Mouse (Mus musculus): ENCODE measurements around the gene Nme4. TPM values are rescaled to one million over a fixed set of nuclear protein-coding genes. Genes with fewer than 3 reads are reported as not detected.

The Nme4 gene
- polyA plus RNA-seq, 1 experiment from 2014 or later: 35.3 TPM

DNA sequence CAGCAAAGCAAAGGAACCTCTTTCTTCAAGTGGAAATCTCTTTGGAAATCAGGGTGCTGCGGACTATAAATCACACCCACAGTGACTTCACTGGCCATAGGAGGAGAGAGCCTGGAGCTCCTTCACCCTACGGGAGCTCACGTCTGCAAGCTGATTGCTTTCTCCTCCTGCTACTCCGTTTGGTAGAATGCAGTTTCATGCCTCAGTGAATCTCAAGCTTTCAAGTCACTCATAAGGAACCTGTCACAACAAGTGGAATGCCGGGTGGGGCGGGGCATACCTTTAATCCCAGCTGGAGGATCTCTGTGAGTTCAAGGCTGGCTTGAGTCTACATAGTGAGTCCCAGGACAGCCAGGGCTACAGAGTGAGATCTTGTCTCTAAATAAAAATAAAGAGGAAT is 40.2 kb downstream of the Nme4 start:
- H3K9me3 ChIP-seq (ENCODE audit: control insufficient read depth, low read length): no peaks in the 10 kb centered on the region
- no peak for ATAC-seq
- 0 out of 2 replicates have a peak, but pooled peaks cover 2% of the 10 kb centered on the region for H3K4me1 ChIP-seq (replicated peaks; ENCODE audit: control insufficient read depth, insufficient read depth, low read length)
- 40% methylated on average over 6 of the region's 6 CpGs for WGBS
- H3K36me3 ChIP-seq (ENCODE audit: control insufficient read depth, insufficient read depth): 0 out of 2 replicates have a peak, but pooled peaks cover 3% of the 10 kb centered on the region
- H3K4me3 ChIP-seq (replicated peaks; ENCODE audit: low read length): no peak overlapping the region
- no peak overlapping the region for H3K27ac ChIP-seq (ENCODE audit: low read length)
- no peak overlapping the region for H3K9ac ChIP-seq (replicated peaks; ENCODE audit: low read depth, low read length)
- no peak overlapping the region for H3K4me2 ChIP-seq (ENCODE audit: low read length)
- no peaks in the 10 kb centered on the region for H3K27me3 ChIP-seq (replicated peaks; ENCODE audit: control insufficient read depth, insufficient read depth, low read length)

DNA sequence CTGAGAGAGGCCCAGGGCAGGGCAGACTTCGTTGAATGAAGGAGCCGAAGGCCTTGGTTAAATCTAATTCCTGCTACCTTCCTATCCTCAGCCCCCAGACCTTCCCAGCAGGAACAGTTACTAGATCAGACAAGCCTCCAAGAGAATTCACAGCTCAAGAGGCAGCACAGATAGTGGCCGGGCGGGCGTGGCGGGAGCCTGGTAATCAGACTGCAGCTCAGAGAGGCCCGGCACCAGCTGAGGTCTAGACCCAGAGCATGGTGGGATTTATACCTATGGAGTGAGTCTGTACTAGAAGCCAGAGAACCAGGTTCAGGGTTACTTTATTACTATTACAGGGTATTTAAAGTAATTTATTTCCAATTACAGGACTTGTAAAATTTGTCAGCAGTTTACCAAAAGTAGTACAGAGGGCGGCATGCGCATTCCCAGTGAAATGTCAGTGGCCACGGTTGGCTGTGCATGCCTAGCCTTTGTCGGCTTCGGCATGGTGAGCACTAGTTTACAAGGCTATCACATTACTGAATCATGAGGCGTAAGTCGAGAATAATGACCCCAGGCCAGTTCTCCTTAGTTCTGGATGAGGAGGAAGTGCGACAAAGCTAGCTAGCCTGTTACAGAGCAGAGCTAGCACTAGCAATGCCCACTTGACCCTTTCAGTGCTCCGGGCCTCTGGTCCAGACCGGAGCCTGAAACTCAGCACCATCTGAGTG is 41.1 kb downstream of the Nme4 start:
- Histone ChIP-seq H3K4me1 (replicated peaks; ENCODE audit: control insufficient read depth, insufficient read depth, low read length) (no peaks in the 10 kb centered on the region), H3K36me3 (ENCODE audit: control insufficient read depth, insufficient read depth) (0 out of 2 replicates have a peak, but pooled peaks cover 3% of the 10 kb centered on the region), H3K27me3 (replicated peaks; ENCODE audit: control insufficient read depth, insufficient read depth, low read length) (no peaks in the 10 kb centered on the region), H3K4me2 (ENCODE audit: low read length) (no peak overlapping the region), H3K9me3 (ENCODE audit: control insufficient read depth, low read length) (no peaks in the 10 kb centered on the region), H3K27ac (ENCODE audit: low read length) (no peak overlapping the region), H3K9ac (replicated peaks; ENCODE audit: low read depth, low read length) (no peak overlapping the region), H3K4me3 (replicated peaks; ENCODE audit: low read length) (no peak overlapping the region)
- ATAC-seq: no peak
- 88% methylated on average over 17 of the region's 17 CpGs for WGBS

DNA sequence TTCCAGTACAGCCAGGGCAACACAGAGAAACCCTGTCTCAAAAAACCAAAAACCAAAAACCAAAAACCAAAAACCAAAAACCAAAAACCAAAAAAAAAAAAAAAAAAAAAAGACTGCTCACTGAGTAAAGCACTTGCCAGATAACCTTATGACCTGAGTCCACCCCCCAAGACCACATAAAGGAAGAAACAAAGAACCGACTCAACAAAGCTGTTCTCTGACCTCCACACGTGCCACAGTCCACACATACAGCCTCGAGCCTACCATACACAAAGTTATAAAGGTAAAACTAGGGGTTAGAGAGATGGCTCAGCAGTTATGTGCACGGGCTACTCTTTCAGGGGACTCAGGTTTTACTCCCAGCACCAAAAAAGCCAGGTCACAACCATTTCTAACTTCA is 42.7 kb downstream of the Nme4 start:
- WGBS: 88% methylated on average over 4 of the region's 4 CpGs
- ATAC-seq: no peak
- no peaks in the 10 kb centered on the region for H3K27me3 ChIP-seq (replicated peaks; ENCODE audit: control insufficient read depth, insufficient read depth, low read length)
- no peak overlapping the region for H3K4me2 ChIP-seq (ENCODE audit: low read length)
- H3K4me3 ChIP-seq (replicated peaks; ENCODE audit: low read length): no peak overlapping the region
- no peak overlapping the region for H3K9ac ChIP-seq (replicated peaks; ENCODE audit: low read depth, low read length)
- 0 out of 2 replicates have a peak, but pooled peaks cover 4% of the 10 kb centered on the region for H3K4me1 ChIP-seq (replicated peaks; ENCODE audit: control insufficient read depth, insufficient read depth, low read length)
- no peaks in the 10 kb centered on the region for H3K36me3 ChIP-seq (ENCODE audit: control insufficient read depth, insufficient read depth)
- no peak overlapping the region for H3K27ac ChIP-seq (ENCODE audit: low read length)
- no peaks in the 10 kb centered on the region for H3K9me3 ChIP-seq (ENCODE audit: control insufficient read depth, low read length)

DNA sequence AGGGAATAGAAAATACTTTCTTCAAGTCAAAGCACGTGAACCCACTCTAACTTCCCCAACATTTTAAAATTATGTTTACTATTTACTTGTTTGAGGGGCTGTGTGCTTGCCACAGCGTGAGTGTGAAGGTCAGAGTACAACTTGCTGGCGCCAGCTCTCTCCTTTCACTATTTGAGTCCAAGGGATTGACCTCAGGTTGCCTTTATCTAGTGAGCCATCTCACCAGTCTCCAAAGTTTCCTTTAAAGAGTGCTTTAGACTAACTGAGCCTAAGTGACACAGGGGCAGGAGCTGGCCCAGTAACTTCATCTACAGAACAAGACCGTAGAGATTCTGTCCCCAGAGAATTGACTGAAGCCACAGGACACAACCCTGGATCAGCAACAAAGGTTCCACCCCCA is 43.3 kb downstream of the Nme4 start:
- Histone ChIP-seq H3K9me3 (ENCODE audit: control insufficient read depth, low read length) (no peaks in the 10 kb centered on the region), H3K9ac (replicated peaks; ENCODE audit: low read depth, low read length) (no peak overlapping the region), H3K27me3 (replicated peaks; ENCODE audit: control insufficient read depth, insufficient read depth, low read length) (no peaks in the 10 kb centered on the region), H3K4me3 (replicated peaks; ENCODE audit: low read length) (no peak overlapping the region), H3K4me1 (replicated peaks; ENCODE audit: control insufficient read depth, insufficient read depth, low read length) (peaks cover 6% of the 10 kb centered on the region; the same call in 1 of the 2 replicates), H3K4me2 (ENCODE audit: low read length) (no peak overlapping the region), H3K27ac (ENCODE audit: low read length) (no peak overlapping the region), H3K36me3 (ENCODE audit: control insufficient read depth, insufficient read depth) (no peaks in the 10 kb centered on the region)
- no peak for ATAC-seq
- 93% methylated on average over 4 of the region's 4 CpGs for WGBS

DNA sequence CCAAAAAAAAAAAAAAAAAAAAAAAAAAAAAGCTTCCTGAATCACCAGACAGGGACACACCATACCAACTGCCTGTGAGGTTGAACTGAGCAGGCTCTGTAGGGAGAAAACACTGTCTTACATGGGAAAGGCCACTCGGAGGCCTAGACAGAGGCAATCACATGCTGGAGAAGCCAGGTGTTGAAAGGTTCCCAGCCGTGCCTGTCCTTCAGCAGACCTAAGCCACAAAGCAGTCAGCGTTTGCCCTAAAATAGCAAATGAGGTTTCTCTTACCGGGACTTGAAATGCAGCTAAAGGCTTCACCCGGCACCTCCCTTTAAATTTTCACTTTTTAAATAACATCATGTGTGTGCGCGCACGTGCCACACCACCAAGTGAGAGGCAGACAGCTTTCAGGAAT is 47.3 kb downstream of the Nme4 start:
- WGBS: 84% methylated on average over 8 of the region's 8 CpGs
- no peak for ATAC-seq
- no peak overlapping the region for H3K27ac ChIP-seq (ENCODE audit: low read length)

DNA sequence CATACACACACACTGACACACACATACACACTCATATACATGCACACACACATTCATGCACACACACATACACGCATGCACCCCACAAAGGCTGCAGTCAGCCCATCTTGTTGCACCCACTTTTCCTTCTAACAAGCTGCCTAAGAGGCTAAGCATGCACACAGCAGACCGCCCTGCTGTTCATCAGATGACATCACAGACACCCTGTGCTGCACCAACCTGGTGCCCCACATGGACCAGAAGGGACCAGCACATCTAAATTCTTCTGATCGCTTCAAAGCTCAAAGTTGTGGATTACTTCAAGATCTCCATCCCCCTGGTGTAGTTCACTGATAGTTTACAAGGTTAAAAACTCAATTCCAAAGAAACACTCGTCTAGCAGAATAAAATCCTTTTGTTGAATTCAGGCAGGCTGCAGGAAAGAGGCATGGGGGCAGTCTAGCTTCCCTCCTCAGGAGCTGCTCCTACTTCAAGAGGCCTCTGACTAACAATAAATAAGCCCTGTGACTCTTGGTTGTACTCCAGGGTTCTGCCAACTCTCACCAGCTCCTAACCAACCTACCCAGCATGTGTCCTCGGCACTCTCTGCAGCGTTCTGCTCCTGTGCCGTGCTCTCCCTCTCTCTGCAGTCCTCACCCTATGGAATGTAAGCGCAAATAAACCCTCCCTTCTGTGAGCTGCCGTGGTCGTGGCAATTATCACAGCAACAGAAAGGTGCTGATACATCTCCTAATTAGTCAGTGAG is 49.0 kb downstream of the Nme4 start:
- no peak overlapping the region for H3K27ac ChIP-seq (ENCODE audit: low read length)
- no peak overlapping the region for H3K4me3 ChIP-seq (replicated peaks; ENCODE audit: low read length)
- H3K4me2 ChIP-seq (ENCODE audit: low read length): no peak overlapping the region
- no peaks in the 10 kb centered on the region for H3K36me3 ChIP-seq (ENCODE audit: control insufficient read depth, insufficient read depth)
- WGBS: 53% methylated on average over 10 of the region's 10 CpGs
- no peak overlapping the region for H3K9ac ChIP-seq (replicated peaks; ENCODE audit: low read depth, low read length)
- ATAC-seq: no peak
- no peaks in the 10 kb centered on the region for H3K27me3 ChIP-seq (replicated peaks; ENCODE audit: control insufficient read depth, insufficient read depth, low read length)
- no peaks in the 10 kb centered on the region for H3K9me3 ChIP-seq (ENCODE audit: control insufficient read depth, low read length)
- peaks cover 42% of the 10 kb centered on the region for H3K4me1 ChIP-seq (replicated peaks; ENCODE audit: control insufficient read depth, insufficient read depth, low read length)

More for the DNA sequence above, 47.3 kb downstream of the Nme4 start:
- Histone ChIP-seq H3K4me2 (ENCODE audit: low read length) (no peak overlapping the region), H3K4me3 (replicated peaks; ENCODE audit: low read length) (no peak overlapping the region), H3K27me3 (replicated peaks; ENCODE audit: control insufficient read depth, insufficient read depth, low read length) (no peaks in the 10 kb centered on the region), H3K36me3 (ENCODE audit: control insufficient read depth, insufficient read depth) (no peaks in the 10 kb centered on the region), H3K4me1 (replicated peaks; ENCODE audit: control insufficient read depth, insufficient read depth, low read length) (peaks cover 27% of the 10 kb centered on the region), H3K9ac (replicated peaks; ENCODE audit: low read depth, low read length) (no peak overlapping the region), H3K9me3 (ENCODE audit: control insufficient read depth, low read length) (no peaks in the 10 kb centered on the region)

DNA sequence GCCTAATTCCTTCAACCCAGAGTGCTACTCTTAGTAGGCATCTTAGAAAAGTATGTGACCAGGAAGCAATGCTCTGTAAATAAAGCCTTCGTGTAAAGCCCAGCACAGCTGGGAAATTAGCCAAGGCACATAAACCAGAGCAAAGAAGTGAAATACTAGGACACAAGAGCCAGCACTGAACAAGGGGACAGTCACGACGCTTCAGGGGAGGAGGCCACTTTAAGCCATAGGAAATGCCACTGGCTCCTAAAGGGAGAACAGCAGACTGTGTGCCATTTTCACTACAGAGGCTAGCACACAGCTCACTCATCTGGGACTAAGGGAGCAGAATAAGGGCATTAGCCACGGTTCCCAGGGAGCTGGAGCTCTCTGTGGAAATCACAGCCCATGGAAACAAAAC is 50.1 kb downstream of the Nme4 start:
- H3K9ac ChIP-seq (replicated peaks; ENCODE audit: low read depth, low read length): no peak overlapping the region
- ATAC-seq: no peak
- no peak overlapping the region for H3K4me2 ChIP-seq (ENCODE audit: low read length)
- H3K27ac ChIP-seq (ENCODE audit: low read length): no peak overlapping the region
- no peak overlapping the region for H3K4me3 ChIP-seq (replicated peaks; ENCODE audit: low read length)
- no peaks in the 10 kb centered on the region for H3K9me3 ChIP-seq (ENCODE audit: control insufficient read depth, low read length)
- H3K27me3 ChIP-seq (replicated peaks; ENCODE audit: control insufficient read depth, insufficient read depth, low read length): no peaks in the 10 kb centered on the region
- WGBS: 46% methylated on average over 4 of the region's 4 CpGs
- H3K4me1 ChIP-seq (replicated peaks; ENCODE audit: control insufficient read depth, insufficient read depth, low read length): peaks cover 45% of the 10 kb centered on the region
- H3K36me3 ChIP-seq (ENCODE audit: control insufficient read depth, insufficient read depth): no peaks in the 10 kb centered on the region

DNA sequence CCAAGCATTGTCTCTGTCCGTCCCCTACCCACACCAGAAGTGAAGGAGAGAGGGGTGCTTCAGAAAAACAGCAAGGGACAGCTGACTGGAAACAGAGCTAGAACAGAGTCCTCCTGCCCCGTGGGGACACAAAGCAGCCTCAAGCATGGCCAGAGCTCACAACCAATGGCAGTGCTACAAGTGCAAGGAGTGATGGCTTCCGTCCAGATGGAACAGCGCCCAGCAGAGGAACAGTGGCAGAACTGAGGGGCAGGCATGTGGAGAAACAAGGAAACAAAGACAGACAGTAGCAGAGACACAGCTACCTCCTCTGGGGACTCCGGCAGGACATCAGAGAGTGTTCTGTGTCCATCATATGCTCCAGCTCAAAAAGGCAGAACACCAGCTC is 52.2 kb downstream of the Nme4 start:
- H3K36me3 ChIP-seq (ENCODE audit: control insufficient read depth, insufficient read depth): no peaks in the 10 kb centered on the region
- peak overlapping the region; percentile 87 for H3K27ac ChIP-seq (ENCODE audit: low read length)
- peak overlapping the region; percentile 28 for H3K4me2 ChIP-seq (ENCODE audit: low read length)
- 23% methylated on average over 5 of the region's 5 CpGs for WGBS
- no peak overlapping the region for H3K4me3 ChIP-seq (replicated peaks; ENCODE audit: low read length)
- no peaks in the 10 kb centered on the region for H3K9me3 ChIP-seq (ENCODE audit: control insufficient read depth, low read length)
- peaks cover 43% of the 10 kb centered on the region for H3K4me1 ChIP-seq (replicated peaks; ENCODE audit: control insufficient read depth, insufficient read depth, low read length)
- ATAC-seq: peak; percentile 82
- H3K9ac ChIP-seq (replicated peaks; ENCODE audit: low read depth, low read length): peak overlapping the region; percentile 37
- H3K27me3 ChIP-seq (replicated peaks; ENCODE audit: control insufficient read depth, insufficient read depth, low read length): no peaks in the 10 kb centered on the region

DNA sequence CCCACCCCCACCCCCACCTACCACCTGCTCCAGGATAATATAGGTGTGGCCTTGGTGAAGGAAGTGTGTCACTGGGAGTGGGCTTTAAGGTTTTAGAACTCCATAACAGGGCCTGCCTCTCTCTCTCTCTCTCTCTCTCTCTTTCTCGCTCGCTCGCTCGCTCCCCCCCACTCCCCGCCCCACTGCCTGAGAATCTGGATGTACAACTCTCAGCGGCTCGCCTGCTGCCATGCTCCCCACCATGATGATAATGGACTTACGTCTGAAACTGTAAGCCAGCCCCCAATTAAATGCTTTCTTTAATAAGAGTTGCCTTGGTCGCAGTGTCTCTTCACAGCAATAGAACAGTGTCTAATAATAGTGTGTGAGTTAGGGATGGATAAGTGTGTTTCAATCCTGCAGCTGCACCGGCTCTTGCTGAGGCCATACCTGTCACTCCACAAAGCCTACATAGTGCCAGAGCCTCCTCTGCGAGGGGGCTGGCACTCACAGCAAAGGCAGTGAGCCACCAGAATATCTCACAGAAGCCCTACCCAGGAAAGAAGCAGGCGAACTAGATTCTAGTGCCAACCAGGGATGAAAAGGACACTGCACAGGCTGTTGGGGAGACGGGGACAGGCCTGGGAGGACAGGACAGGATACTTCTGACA is 52.7 kb downstream of the Nme4 start:
- Histone ChIP-seq H3K4me3 (replicated peaks; ENCODE audit: low read length) (no peak overlapping the region), H3K27ac (ENCODE audit: low read length) (peak overlapping the region; percentile 87), H3K9ac (replicated peaks; ENCODE audit: low read depth, low read length) (peak overlapping the region; percentile 37), H3K4me2 (ENCODE audit: low read length) (peak overlapping the region; percentile 28), H3K4me1 (replicated peaks; ENCODE audit: control insufficient read depth, insufficient read depth, low read length) (peaks cover 41% of the 10 kb centered on the region), H3K36me3 (ENCODE audit: control insufficient read depth, insufficient read depth) (no peaks in the 10 kb centered on the region), H3K9me3 (ENCODE audit: control insufficient read depth, low read length) (no peaks in the 10 kb centered on the region), H3K27me3 (replicated peaks; ENCODE audit: control insufficient read depth, insufficient read depth, low read length) (no peaks in the 10 kb centered on the region)
- ATAC-seq: peak; percentile 78
- 25% methylated on average over 13 of the region's 13 CpGs for WGBS

Measured in forebrain, embryonic 16.5 days (tissue).